Mouse (Mus musculus) limb, embryonic 10.5 days (tissue): ENCODE measurements around the gene Nfkbid. TPM values are rescaled to one million over a fixed set of nuclear protein-coding genes. Genes with fewer than 3 reads are reported as not detected.
"Not testable (repeated sequence)": the region's sequence is repeated elsewhere in the genome, so short reads cannot be mapped to it uniquely, and the experiment has no call there.

ENCODE experiments used
- DNase-seq: peaks from one replicate; pipeline ENCODE4 v3.0.0-alpha.2; 2017; ENCODE audit warnings: low spot score
- H3K27ac ChIP-seq: fragments of 300-500 bp; sonication (generic); 2 replicates; pipeline ENCODE4 v1.5.1; 2016; ENCODE audit warnings: mild to moderate bottlenecking
- H3K27me3 ChIP-seq: fragments of 300-500 bp; sonication (generic); 2 replicates; pipeline ENCODE4 v1.6.1; 2016; ENCODE audit warnings: low read depth, mild to moderate bottlenecking; ENCODE audit not compliant: poor library complexity, severe bottlenecking
- H3K36me3 ChIP-seq: fragments of 300-500 bp; sonication (generic); 2 replicates; pipeline ENCODE4 v1.6.1; 2016; ENCODE audit warnings: mild to moderate bottlenecking, moderate library complexity
- H3K4me1 ChIP-seq: fragments of 300-500 bp; sonication (generic); 2 replicates; pipeline ENCODE4 v1.6.1; 2016
- H3K4me3 ChIP-seq: fragments of 300-500 bp; sonication (generic); 2 replicates; pipeline ENCODE4 v1.5.1; 2016; ENCODE audit warnings: mild to moderate bottlenecking, moderate library complexity
- H3K9me3 ChIP-seq: fragments of 300-500 bp; sonication (generic); replicated peaks from 2 replicates; pipeline ENCODE4 v1.6.1; 2016; ENCODE audit warnings: mild to moderate bottlenecking
- WGBS: fragments of 180-500 bp; shearing (Covaris S2); methylation state at CpG from one replicate; pipeline ENCODE4 v1.1.7; 2016; 5-methylcytosine and 5-hydroxymethylcytosine counted together
- polyA plus RNA-seq: library from polyadenylated mRNA; unstranded; fragments of >200 nt; fragmentation: Nextera tagmentation; extraction: Ambion mirVana; gene quantifications from 2 replicates; pipeline ENCODE4 v1.2.1, GENCODE M21; 2016

Nfkbid gene
- polyA plus RNA-seq, 1 experiment from 2014 or later = 1.2 TPM

DNA sequence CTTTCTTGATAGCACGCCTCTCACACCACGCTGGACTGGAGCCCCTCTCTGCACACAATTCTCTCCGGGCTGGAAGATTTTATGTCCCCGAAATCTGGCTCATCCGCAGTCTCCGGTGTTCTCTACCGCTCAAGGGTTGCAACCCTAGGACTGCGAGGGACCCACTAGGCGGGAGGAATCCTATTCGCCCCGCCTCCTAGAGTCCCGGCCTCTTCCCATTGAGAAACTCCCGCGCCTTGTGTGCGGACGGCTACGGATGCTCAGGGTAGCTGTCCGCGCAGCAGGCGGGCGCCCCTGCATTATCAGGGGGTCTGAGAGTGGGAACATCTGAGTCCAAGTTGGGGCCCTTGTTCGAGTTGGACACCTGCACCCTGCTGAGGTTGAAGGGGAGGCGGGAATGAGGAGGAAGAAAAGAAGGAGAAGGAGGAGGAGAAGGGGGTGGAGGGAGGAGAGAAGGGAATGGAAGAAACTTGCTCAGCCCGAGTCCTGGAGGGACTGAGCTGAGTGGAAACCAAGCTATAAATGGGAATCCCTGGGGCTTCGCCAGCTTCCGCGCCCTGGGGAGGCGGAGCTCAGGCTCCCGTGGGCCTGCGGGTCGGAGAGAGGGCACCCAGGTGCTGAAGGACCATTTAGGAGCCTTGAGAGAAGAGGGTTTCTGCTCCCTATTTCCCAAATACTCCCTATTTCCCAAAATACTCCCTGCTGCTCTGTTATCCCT lies 35.5 kb downstream of the Nfkbid start:
- H3K36me3 ChIP-seq = no peaks in the 10 kb centered on the region
- H3K4me3 ChIP-seq = no peak overlapping the region; the same call in 1 of the 2 replicates
- under 1% methylated on average over 31 of the region's 31 CpGs for WGBS
- no peaks in the 10 kb centered on the region for H3K9me3 ChIP-seq
- peaks cover 21% of the 10 kb centered on the region for H3K4me1 ChIP-seq
- no peak overlapping the region for H3K27ac ChIP-seq
- H3K27me3 ChIP-seq = peaks cover 100% of the 10 kb centered on the region
- no peak for DNase-seq

DNA sequence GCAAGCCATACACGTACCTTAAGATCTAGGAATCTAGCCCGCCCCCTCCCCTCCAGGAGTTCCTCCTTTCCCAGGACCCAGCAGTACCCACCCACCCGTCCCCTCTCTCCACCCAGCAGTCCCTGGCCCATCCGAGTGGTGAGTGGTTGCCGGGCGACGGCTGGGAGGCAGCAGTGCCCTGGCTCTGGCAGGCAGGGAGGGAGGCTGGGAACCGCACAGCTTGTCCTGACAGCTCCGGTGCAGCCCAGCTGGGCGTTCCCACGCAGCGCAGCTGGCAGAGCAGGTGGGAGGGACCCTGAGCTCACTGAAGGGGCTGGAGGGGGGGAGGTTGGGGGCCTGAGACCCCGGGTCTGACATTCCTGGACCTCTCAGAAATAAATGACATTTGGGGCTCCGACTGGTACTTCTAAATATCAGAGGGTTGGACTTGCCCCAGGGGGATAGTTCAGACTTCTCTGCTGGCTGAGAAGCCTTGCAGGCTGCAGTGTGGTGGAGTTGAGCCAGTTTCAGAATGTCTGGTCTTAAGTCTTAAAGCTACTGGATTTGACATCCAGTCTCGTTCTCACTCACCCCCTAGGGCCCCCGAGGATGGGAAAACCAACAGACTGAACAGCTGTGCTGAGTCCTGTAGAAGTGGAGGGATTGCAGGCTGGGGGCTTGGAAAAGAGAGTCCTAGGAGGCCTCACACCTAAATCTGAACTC lies 36.2 kb downstream of the Nfkbid start, which contains the start of the genes Kirrel2 and Nphs1:
Gene Kirrel2 (minus strand): TSS at position 62 of the 702 bp plus-strand sequence.
Gene Nphs1 (plus strand): TSS at position 687 of the 702 bp plus-strand sequence.
- Histone ChIP-seq H3K9me3 (no peaks in the 10 kb centered on the region), H3K4me3 (no peak within 1 kb of the TSS; the same call in 1 of the 2 replicates), H3K27me3 (peaks cover 100% of the 10 kb centered on the region), H3K36me3 (no peaks in the 10 kb centered on the region), H3K4me1 (peaks cover 21% of the 10 kb centered on the region), H3K27ac (no peak within 1 kb of the TSS)
- no peak for DNase-seq
- WGBS = 4% methylated on average over 16 of the region's 16 CpGs

DNA sequence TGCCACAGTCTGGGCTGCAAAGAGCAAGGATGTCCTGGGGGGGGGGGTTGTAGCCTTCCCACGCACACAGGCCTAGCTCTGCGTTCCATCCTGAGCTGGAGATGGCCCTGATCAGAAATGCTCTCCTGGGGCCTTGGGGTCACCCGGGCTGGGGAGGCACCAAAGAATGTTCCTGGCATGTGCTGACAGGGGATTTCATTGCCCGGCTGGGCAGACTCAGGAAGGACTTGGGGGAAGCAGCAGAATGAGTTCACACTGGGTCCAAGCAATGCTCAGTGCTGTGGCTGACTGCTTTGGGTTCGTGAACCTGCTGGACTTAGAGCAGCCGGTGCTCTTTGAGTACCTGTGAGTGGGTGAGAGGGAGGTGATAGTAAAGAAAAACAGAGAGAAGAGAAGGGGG lies 38.0 kb downstream of the Nfkbid start:
- Histone ChIP-seq H3K27ac (no peak overlapping the region), H3K4me3 (no peak overlapping the region), H3K27me3 (peaks cover 100% of the 10 kb centered on the region), H3K9me3 (no peaks in the 10 kb centered on the region), H3K4me1 (peaks cover 13% of the 10 kb centered on the region), H3K36me3 (no peaks in the 10 kb centered on the region)
- DNase-seq = no peak
- WGBS = 43% methylated on average over 6 of the region's 6 CpGs

DNA sequence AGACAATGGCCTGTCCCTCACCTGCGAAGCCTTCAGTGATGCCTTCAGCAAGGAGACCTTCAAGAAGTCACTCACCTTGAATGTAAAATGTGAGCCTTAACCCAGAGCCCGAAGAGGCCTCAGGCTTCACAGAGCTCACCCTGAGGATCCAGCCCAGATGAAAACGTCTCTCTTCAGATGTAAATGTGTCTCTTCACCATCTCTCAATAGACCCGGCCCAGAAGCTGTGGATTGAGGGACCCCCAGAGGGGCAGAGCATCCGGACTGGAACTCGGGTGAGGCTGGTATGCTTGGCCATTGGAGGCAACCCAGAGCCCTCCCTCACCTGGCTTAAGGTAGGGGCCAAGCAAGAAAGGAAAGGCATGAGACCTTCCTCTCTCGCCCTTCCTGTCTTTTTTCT lies 42.0 kb downstream of the Nfkbid start:
- DNase-seq = no peak
- no peaks in the 10 kb centered on the region for H3K36me3 ChIP-seq
- WGBS = 27% methylated on average over 7 of the region's 7 CpGs
- H3K9me3 ChIP-seq = no peaks in the 10 kb centered on the region
- H3K4me1 ChIP-seq = peaks cover 13% of the 10 kb centered on the region
- H3K27ac ChIP-seq = no peak overlapping the region
- no peak overlapping the region for H3K4me3 ChIP-seq
- peaks cover 100% of the 10 kb centered on the region for H3K27me3 ChIP-seq

DNA sequence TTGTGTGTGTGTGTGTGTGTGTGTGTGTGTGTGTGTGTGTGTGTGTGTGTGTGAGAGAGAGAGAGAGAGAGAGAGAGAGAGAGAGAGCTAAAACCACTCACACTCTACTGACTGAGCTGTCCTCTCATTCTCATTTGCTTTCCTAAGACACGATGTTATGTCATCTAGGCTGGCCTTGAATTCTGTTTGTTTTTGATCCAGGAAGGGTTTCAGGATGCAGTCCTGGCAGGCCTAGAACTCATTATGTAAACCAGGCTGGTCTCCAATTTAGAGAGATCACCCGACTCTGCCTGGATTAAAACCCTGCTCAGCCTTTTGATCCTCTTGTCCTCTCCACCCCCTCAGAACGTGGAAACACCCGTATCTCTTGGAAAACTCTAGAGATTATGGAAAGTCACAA lies 42.5 kb downstream of the Nfkbid start:
- Histone ChIP-seq H3K27ac (no peak overlapping the region), H3K4me3 (no peak overlapping the region), H3K9me3 (no peaks in the 10 kb centered on the region), H3K27me3 (peaks cover 100% of the 10 kb centered on the region), H3K4me1 (peaks cover 13% of the 10 kb centered on the region), H3K36me3 (no peaks in the 10 kb centered on the region)
- no peak for DNase-seq
- 26% methylated on average over 4 of the region's 4 CpGs for WGBS

DNA sequence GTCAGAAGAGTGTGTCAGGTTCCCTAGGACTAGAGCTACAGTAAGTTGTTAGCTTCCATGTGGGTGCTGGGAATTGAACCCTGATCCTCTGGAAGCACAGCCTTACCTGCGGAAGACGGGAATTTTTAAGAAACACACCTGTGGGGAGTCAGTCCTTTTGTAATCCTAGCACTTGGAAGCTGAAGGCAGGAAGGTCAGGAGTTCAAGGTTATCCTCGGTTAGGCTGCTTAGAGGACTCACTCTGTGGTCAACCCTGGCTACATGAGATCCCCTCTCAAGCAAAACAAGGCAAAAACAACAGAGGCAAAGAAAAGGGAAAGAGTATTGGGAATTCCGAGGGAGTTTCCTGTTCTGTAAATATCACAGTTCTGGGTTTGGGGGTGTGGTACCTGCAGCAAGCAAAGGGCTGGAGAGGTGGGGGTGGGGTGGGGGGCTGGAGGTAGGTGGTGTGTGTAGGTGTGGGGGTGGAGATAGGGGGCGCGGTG lies 43.3 kb downstream of the Nfkbid start:
- peaks cover 96% of the 10 kb centered on the region for H3K27me3 ChIP-seq
- no peaks in the 10 kb centered on the region for H3K36me3 ChIP-seq
- H3K9me3 ChIP-seq = no peaks in the 10 kb centered on the region
- H3K4me1 ChIP-seq = peaks cover 13% of the 10 kb centered on the region
- no peak for DNase-seq
- 16% methylated on average over 6 of the region's 6 CpGs for WGBS
- H3K27ac ChIP-seq = no peak overlapping the region
- no peak overlapping the region for H3K4me3 ChIP-seq

DNA sequence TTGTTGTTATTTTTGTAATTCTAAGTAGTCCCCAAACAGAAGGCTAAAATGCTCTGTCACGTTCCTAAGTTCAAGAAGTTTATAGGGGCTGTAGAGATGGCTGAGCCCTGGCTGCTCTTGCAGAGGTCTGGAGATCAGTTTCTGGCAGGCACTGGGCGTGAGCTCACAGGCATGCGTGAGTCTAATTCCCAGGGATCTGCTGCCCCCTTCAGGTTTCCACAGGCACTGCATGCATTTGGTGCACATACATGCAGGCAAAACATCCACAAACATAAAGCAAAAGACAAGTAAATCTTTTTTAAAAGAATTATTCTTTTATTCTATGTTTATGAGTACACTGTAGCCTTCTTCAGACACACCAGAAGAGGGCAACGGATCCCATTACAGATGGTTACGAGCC lies 50.9 kb downstream of the Nfkbid start:
- no peaks in the 10 kb centered on the region for H3K9me3 ChIP-seq
- H3K4me3 ChIP-seq = no peak overlapping the region
- H3K4me1 ChIP-seq = peaks cover 5% of the 10 kb centered on the region
- WGBS = 44% methylated on average over 5 of the region's 5 CpGs
- H3K36me3 ChIP-seq = no peaks in the 10 kb centered on the region
- DNase-seq = peak; percentile 50
- peaks cover 21% of the 10 kb centered on the region for H3K27me3 ChIP-seq
- no peak overlapping the region for H3K27ac ChIP-seq

DNA sequence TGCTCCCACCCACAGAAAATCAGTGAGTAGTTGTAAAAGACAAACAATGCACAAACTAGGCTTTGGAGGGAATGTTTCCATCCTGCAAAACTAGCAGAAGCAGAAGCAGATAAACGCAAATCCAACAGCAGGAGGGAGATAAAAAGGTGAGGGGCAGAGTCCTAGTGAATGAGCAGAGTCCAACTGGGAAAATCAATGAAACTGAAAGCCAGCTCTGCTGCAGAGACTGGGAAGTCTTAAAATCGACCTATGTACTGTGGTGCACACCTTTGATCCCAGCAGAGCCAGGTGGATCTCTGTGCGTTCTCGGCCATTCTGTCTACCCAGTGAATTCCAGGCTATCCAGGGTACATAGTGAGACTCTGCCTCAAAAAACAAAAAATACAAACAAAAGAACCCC lies 53.5 kb downstream of the Nfkbid start:
- Histone ChIP-seq H3K36me3 (no peaks in the 10 kb centered on the region), H3K4me1 (peaks cover 10% of the 10 kb centered on the region; the same call in 1 of the 2 replicates), H3K27me3 (peaks cover 14% of the 10 kb centered on the region; the same call in 1 of the 2 replicates), H3K9me3 (no peaks in the 10 kb centered on the region), H3K27ac (no peak overlapping the region), H3K4me3 (no peak overlapping the region)
- no peak for DNase-seq
- WGBS = 75% methylated on average over 4 of the region's 4 CpGs

DNA sequence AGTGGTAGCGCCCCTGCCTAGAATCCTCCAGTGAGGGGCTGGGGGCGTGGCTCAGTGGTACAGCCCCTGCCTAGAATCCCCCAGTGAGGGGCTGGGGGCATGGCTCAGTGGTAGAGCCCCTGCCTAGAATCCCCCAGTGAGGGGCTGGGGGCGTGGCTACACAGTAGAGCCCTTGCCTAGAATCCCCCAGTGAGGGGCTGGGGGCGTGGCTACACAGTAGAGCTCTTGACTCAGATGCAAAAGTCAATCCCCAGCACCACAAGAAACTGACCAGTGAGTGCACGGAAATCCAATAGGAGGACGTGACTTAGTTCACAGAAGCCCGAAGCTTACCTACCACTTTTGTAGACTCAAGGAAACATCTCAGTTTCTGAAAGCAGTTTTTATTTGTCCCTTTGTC lies 54.6 kb downstream of the Nfkbid start:
- not testable (repeated sequence) for DNase-seq, H3K9me3 ChIP-seq, H3K27ac ChIP-seq, H3K36me3 ChIP-seq, H3K4me3 ChIP-seq
- WGBS = 92% methylated on average over 7 of the region's 7 CpGs
- H3K27me3 ChIP-seq = peaks cover 14% of the 10 kb centered on the region; the same call in 1 of the 2 replicates
- peaks cover 10% of the 10 kb centered on the region; the same call in 1 of the 2 replicates for H3K4me1 ChIP-seq

DNA sequence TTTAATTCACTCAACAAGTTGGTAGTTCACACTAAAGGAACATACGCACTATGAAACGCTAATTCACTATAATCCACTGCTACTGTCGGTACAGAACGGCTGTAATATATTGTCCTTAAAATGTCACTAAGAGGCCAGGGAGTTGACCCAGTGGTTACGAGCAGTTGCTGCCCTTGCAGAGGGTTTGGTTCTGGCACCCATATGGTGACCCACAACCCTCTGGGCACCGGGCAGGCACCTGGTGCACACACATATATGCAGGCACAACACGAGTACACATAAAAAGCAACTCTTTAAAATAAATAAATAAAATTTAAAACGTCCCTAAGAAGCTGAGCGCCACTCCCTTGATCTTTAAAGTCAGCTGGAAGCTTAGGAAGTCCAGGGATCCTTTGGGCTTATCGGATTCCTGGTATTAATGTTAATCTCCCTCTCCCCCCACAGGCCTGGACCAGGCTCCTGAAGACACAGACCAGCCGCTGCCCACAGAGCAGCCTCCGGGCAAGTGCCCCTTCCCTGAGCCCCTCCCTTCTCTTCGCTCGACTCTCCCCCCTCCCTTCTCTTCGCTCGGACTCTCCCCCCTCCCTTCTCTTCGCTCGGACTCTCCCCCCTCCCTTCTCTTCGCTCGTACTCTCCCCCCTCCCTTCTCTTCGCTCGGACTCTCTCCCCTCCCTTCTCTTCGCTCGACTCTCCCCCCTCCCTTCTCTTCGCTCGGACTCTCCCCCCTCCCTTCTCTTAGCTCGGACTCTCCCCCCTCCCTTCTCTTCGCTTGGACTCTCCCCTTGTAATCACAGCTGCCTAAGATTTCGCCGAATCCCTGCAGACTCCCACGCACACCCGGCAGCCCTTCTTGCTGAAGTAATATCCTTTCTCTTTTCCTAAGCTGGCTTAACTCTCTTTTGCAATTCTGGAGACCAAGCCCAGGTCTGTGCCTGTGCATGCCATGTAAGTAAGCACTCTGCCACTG lies 56.2 kb downstream of the Nfkbid start:
- DNase-seq = no peak
- Histone ChIP-seq H3K36me3 (no peaks in the 10 kb centered on the region), H3K27me3 (peaks cover 14% of the 10 kb centered on the region; the same call in 1 of the 2 replicates), H3K27ac (no peak overlapping the region), H3K4me1 (peaks cover 10% of the 10 kb centered on the region; the same call in 1 of the 2 replicates), H3K4me3 (peak overlapping the region; percentile 36), H3K9me3 (no peaks in the 10 kb centered on the region)
- 9% methylated on average over 31 of the region's 32 CpGs for WGBS
